Mouse (Mus musculus) heart, embryonic 10.5 days (tissue): ENCODE results near the gene Gpc5. TPM values are rescaled to one million over a fixed set of nuclear protein-coding genes. Genes with fewer than 3 reads are reported as not detected.

Experiments
- DNase-seq: peaks from one replicate; pipeline ENCODE4 v3.0.0-alpha.2; 2017; ENCODE audit warnings: low spot score
- H3K27ac ChIP-seq: fragments of 300-500 bp; sonication (generic); 2 replicates; pipeline ENCODE4 v1.5.1; 2016; ENCODE audit warnings: mild to moderate bottlenecking
- H3K27me3 ChIP-seq: fragments of 300-500 bp; sonication (generic); 2 replicates; pipeline ENCODE4 v1.6.1; 2016; ENCODE audit warnings: mild to moderate bottlenecking; ENCODE audit not compliant: poor library complexity, insufficient read depth, severe bottlenecking
- H3K36me3 ChIP-seq: fragments of 300-500 bp; sonication (generic); 2 replicates; pipeline ENCODE4 v1.6.1; 2016; ENCODE audit warnings: mild to moderate bottlenecking, moderate library complexity
- H3K4me1 ChIP-seq: fragments of 300-500 bp; sonication (generic); 2 replicates; pipeline ENCODE4 v1.6.1; 2016; ENCODE audit warnings: mild to moderate bottlenecking
- H3K4me3 ChIP-seq: fragments of 300-500 bp; sonication (generic); 2 replicates; pipeline ENCODE4 v1.5.1; 2016; ENCODE audit warnings: mild to moderate bottlenecking, moderate library complexity
- H3K9me3 ChIP-seq: fragments of 300-500 bp; sonication (generic); 2 replicates; pipeline ENCODE4 v1.6.1; 2016; ENCODE audit warnings: mild to moderate bottlenecking, moderate library complexity
- WGBS: fragments of 180-500 bp; shearing (Covaris S2); methylation state at CpG from one replicate; pipeline ENCODE4 v1.1.7; 2016; 5-methylcytosine and 5-hydroxymethylcytosine counted together
- polyA plus RNA-seq: library from polyadenylated mRNA; unstranded; fragments of >200 nt; fragmentation: Nextera tagmentation; extraction: Ambion mirVana; gene quantifications from 2 replicates; pipeline ENCODE4 v1.2.1, GENCODE M21; 2016

The Gpc5 gene
- polyA plus RNA-seq, 1 experiment from 2014 or later = 0.50 TPM

- Histone ChIP-seq H3K27me3 (no peaks in the 10 kb centered on the region), H3K4me1 (no peaks in the 10 kb centered on the region), H3K27ac (no peak overlapping the region), H3K9me3 (no peaks in the 10 kb centered on the region), H3K4me3 (no peak overlapping the region), H3K36me3 (no peaks in the 10 kb centered on the region)
- 74% methylated on average over 2 of the region's 2 CpGs for WGBS
- DNase-seq = no peak
Observed at GRCm38 (mm10) chr14:115324247-115324646, 232.2 kb downstream of the Gpc5 start.

GRCm38 (mm10) chr14:115326426-115326825 is 234.4 kb downstream of the Gpc5 start:
- Histone ChIP-seq H3K27me3 (no peaks in the 10 kb centered on the region), H3K4me3 (no peak overlapping the region), H3K9me3 (no peaks in the 10 kb centered on the region), H3K36me3 (no peaks in the 10 kb centered on the region), H3K27ac (no peak overlapping the region), H3K4me1 (no peaks in the 10 kb centered on the region)
- WGBS = 78% methylated on average over 5 of the region's 5 CpGs
- DNase-seq = no peak

- 73% methylated on average over 3 of the region's 3 CpGs for WGBS
- no peak overlapping the region for H3K4me3 ChIP-seq
Observed at GRCm38 (mm10) chr14:115339084-115339483, 247.1 kb downstream of the Gpc5 start.

GRCm38 (mm10) chr14:115342597-115342996 is 250.6 kb downstream of the Gpc5 start:
- Histone ChIP-seq H3K36me3 (no peaks in the 10 kb centered on the region), H3K9me3 (no peaks in the 10 kb centered on the region), H3K4me3 (no peak overlapping the region), H3K4me1 (no peaks in the 10 kb centered on the region), H3K27ac (no peak overlapping the region), H3K27me3 (no peaks in the 10 kb centered on the region)
- DNase-seq = no peak
- WGBS = 78% methylated on average over 2 of the region's 2 CpGs

More at GRCm38 (mm10) chr14:115339084-115339483, 247.1 kb downstream of the Gpc5 start:
- Histone ChIP-seq H3K9me3 (no peaks in the 10 kb centered on the region), H3K27ac (no peak overlapping the region), H3K27me3 (no peaks in the 10 kb centered on the region), H3K4me1 (no peaks in the 10 kb centered on the region), H3K36me3 (no peaks in the 10 kb centered on the region)
- DNase-seq = no peak

GRCm38 (mm10) chr14:115349448-115349847 is 257.4 kb downstream of the Gpc5 start:
- H3K27me3 ChIP-seq = no peaks in the 10 kb centered on the region
- no peaks in the 10 kb centered on the region for H3K36me3 ChIP-seq
- H3K27ac ChIP-seq = no peak overlapping the region
- H3K4me1 ChIP-seq = no peaks in the 10 kb centered on the region
- no peak overlapping the region for H3K4me3 ChIP-seq
- no peak for DNase-seq
- H3K9me3 ChIP-seq = no peaks in the 10 kb centered on the region
- 81% methylated on average over 3 of the region's 3 CpGs for WGBS

GRCm38 (mm10) chr14:115365320-115365935 is 273.4 kb downstream of the Gpc5 start:
- H3K9me3 ChIP-seq = no peaks in the 10 kb centered on the region
- no peaks in the 10 kb centered on the region for H3K4me1 ChIP-seq
- H3K36me3 ChIP-seq = no peaks in the 10 kb centered on the region
- no peak for DNase-seq
- no peak overlapping the region for H3K27ac ChIP-seq
- no peak overlapping the region for H3K4me3 ChIP-seq
- WGBS = 80% methylated on average over 3 of the region's 3 CpGs
- no peaks in the 10 kb centered on the region for H3K27me3 ChIP-seq

GRCm38 (mm10) chr14:115369611-115370167 is 277.7 kb downstream of the Gpc5 start:
- Histone ChIP-seq H3K27me3 (no peaks in the 10 kb centered on the region), H3K27ac (no peak overlapping the region), H3K4me1 (no peaks in the 10 kb centered on the region), H3K9me3 (no peaks in the 10 kb centered on the region), H3K4me3 (no peak overlapping the region), H3K36me3 (no peaks in the 10 kb centered on the region)
- DNase-seq = no peak
- 82% methylated on average over 15 of the region's 15 CpGs for WGBS

GRCm38 (mm10) chr14:115371131-115371530 is 279.1 kb downstream of the Gpc5 start:
- Histone ChIP-seq H3K36me3 (no peaks in the 10 kb centered on the region), H3K4me3 (no peak overlapping the region), H3K27me3 (no peaks in the 10 kb centered on the region), H3K9me3 (no peaks in the 10 kb centered on the region), H3K4me1 (no peaks in the 10 kb centered on the region), H3K27ac (no peak overlapping the region)
- no peak for DNase-seq
- WGBS = 13% methylated on average over 1 of the region's 1 CpGs

GRCm38 (mm10) chr14:115391831-115392230 is 299.8 kb downstream of the Gpc5 start:
- 59% methylated on average over 3 of the region's 3 CpGs for WGBS
- H3K9me3 ChIP-seq = no peaks in the 10 kb centered on the region
- no peak overlapping the region for H3K4me3 ChIP-seq
- H3K27ac ChIP-seq = no peak overlapping the region
- no peak for DNase-seq
- no peaks in the 10 kb centered on the region for H3K27me3 ChIP-seq
- no peaks in the 10 kb centered on the region for H3K4me1 ChIP-seq
- H3K36me3 ChIP-seq = no peaks in the 10 kb centered on the region

GRCm38 (mm10) chr14:115392894-115393524 is 301.0 kb downstream of the Gpc5 start:
- Histone ChIP-seq H3K4me1 (no peaks in the 10 kb centered on the region), H3K36me3 (no peaks in the 10 kb centered on the region), H3K27me3 (no peaks in the 10 kb centered on the region), H3K4me3 (no peak overlapping the region), H3K27ac (no peak overlapping the region), H3K9me3 (no peaks in the 10 kb centered on the region)
- DNase-seq = no peak
- WGBS = 44% methylated on average over 14 of the region's 14 CpGs

GRCm38 (mm10) chr14:115406596-115406995 is 314.6 kb downstream of the Gpc5 start:
- no peak overlapping the region for H3K27ac ChIP-seq
- no peaks in the 10 kb centered on the region for H3K4me1 ChIP-seq
- no peak for DNase-seq
- H3K9me3 ChIP-seq = no peaks in the 10 kb centered on the region
- H3K36me3 ChIP-seq = no peaks in the 10 kb centered on the region
- H3K4me3 ChIP-seq = no peak overlapping the region
- 55% methylated on average over 5 of the region's 5 CpGs for WGBS
- H3K27me3 ChIP-seq = no peaks in the 10 kb centered on the region

- 46% methylated on average over 2 of the region's 2 CpGs for WGBS
- no peaks in the 10 kb centered on the region for H3K9me3 ChIP-seq
- no peak overlapping the region for H3K27ac ChIP-seq
- no peak overlapping the region for H3K4me3 ChIP-seq
- no peaks in the 10 kb centered on the region for H3K27me3 ChIP-seq
- H3K4me1 ChIP-seq = no peaks in the 10 kb centered on the region
- DNase-seq = no peak
- no peaks in the 10 kb centered on the region for H3K36me3 ChIP-seq
Observed at GRCm38 (mm10) chr14:115407309-115407930, 315.4 kb downstream of the Gpc5 start.

- H3K36me3 ChIP-seq = no peaks in the 10 kb centered on the region
- H3K4me1 ChIP-seq = no peaks in the 10 kb centered on the region
- no peak overlapping the region for H3K27ac ChIP-seq
- no peaks in the 10 kb centered on the region for H3K9me3 ChIP-seq
- no peak overlapping the region for H3K4me3 ChIP-seq
- no peak for DNase-seq
- H3K27me3 ChIP-seq = no peaks in the 10 kb centered on the region
- 88% methylated on average over 1 of the region's 1 CpGs for WGBS
Observed at GRCm38 (mm10) chr14:115410881-115411280, 318.9 kb downstream of the Gpc5 start.
